Mouse (Mus musculus): Measurements from ENCODE around the gene Cd164l2.

Cd164l2 gene

GRCm38 (mm10) chr4:133257230-133257629, 45.3 kb downstream of the Cd164l2 start:
- no peak for DNase-seq (ENCODE audit: extremely low spot score)

- DNase-seq (ENCODE audit: extremely low spot score): no peak
Measured at GRCm38 (mm10) chr4:133257798-133258408, 46.0 kb downstream of the Cd164l2 start.

DNA sequence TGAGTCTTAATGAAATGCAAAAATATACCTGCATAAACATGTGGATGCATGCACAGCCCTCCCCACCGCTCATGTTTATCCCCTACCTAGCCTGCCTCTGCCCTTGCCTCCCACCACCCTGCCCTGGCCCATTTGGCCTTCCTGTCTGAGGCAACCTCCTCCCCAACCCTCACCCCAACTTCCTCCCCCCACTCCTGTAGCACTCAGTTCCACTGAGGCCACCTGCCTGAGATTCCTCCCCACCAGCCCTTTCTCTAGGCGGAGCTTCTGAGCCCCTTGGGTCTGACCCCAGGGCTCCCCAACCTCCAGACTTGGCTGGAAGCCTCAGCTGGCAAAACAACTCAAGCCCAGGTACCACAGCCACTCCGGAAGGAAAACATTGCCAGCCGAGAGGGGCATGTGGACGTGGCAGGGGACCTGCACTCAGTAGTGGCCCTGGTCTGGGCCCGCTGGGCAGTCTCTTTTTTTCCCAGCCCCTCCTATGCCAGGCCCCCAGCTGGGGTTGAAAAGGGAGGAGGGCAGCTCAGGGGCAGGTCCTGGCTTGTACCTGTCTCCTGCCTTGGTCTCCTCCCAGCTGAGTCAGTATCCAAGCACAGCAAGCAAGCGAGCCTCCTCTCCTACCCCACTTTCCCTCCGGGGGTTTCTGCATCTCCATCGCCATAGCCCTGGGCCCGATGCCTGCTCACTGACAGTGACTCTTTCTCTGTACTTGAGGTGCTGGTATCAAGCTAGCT, 49.9 kb downstream of the Cd164l2 start:
- DNase-seq (ENCODE audit: extremely low spot score): no peak

- no peak for DNase-seq (ENCODE audit: extremely low spot score)
Measured at GRCm38 (mm10) chr4:133262375-133262765, 50.4 kb downstream of the Cd164l2 start.

GRCm38 (mm10) chr4:133262882-133263281, 51.0 kb downstream of the Cd164l2 start, which contains the start of gene Sytl1:
TSS of gene Sytl1 (minus strand) at chr4:133263113.
- no peak for DNase-seq (ENCODE audit: extremely low spot score)

DNA sequence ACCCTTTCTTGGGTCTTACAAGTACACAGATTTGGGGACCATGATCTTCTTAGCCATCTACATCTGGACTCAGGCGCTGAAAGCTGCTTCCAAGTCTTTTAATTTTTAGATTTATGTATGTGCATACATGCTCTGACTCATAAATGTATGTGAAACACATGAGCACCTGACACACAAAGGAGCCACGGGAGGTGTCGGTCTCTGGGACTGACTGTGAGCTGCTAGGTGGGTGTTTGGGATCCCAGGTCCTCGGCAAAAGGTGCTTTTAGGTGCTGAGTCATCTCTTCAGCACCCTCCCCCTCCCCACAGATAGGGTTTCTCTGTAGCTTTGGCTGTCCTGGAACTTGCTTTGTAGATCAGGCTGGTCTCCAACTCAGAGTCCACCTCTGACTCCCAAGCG, 51.8 kb downstream of the Cd164l2 start:
- no peak for DNase-seq (ENCODE audit: extremely low spot score)

DNA sequence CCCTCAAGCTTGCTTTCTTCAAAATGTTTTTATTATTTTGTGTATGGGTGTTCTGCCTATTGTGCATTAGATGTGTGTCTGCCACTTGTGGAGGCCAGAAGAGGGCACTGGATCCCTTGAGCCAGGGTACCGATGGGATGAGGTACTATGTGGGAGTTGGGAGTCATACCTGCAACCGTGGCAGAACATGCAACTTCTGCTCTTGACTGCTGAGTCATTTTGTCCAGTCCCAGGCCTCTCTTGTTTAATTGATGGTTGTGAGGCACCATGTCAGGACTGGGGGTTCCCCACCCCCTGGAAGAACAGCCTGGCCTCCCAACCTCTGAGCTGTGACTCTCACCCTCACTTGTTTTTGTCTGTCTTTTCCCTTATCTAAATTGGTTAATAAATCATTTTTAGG, 52.6 kb downstream of the Cd164l2 start:
- no peak for DNase-seq (ENCODE audit: extremely low spot score)

- no peak for DNase-seq (ENCODE audit: extremely low spot score)
Measured at GRCm38 (mm10) chr4:133265297-133265696, 53.4 kb downstream of the Cd164l2 start.

- no peak for DNase-seq (ENCODE audit: extremely low spot score)
Measured at GRCm38 (mm10) chr4:133265759-133266158, 53.8 kb downstream of the Cd164l2 start.

DNA sequence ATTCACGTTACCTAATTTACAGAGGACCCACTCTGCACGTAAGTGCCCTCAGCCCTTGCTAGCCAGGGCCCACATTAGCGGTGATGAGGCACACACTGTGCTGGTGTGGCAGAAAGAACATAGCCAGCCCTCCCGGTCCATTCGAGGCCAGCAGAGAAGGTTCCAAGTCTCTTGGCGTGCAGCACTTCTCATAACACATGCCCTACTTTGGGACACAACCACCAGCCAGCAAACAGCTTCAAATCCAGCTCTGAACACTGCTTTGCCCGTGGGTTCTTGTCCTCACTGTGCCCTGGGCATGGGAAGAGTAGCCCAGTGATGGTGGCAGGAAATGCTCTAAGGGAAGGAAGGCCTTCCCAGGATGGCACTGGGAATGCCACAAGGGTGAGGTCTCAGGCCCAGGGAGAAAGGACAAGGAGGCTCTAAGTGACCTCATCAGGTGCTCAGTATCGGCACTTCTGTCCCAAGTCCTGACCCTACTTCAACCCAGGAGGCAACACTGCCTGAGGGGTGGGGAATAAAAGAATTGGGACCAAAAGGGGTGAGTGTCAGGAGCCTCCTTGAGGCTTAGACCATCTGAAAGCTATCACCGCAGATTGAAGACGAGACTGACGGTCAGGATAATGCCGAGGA, 54.4 kb downstream of the Cd164l2 start:
- DNase-seq (ENCODE audit: extremely low spot score): no peak

DNA sequence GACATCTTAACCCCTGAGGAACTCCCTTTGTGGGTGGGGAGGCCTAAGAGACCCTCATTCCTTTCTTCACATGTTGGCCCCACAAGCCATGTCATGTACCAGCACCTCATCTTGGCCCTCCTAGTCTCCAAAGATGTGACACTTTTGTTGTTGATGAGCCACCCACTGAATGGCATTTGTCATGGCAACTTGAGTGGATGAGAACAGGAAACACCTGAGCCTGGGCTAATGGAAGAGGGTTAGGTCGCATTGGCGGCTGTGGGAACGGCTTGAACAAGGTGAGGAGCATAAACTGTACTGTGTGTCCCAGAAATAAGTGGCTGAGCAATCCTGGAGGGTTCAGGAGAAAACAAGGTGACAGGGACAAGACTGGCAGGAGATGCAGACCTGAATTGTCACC, 57.0 kb downstream of the Cd164l2 start:
- no peak for DNase-seq (ENCODE audit: extremely low spot score)

DNA sequence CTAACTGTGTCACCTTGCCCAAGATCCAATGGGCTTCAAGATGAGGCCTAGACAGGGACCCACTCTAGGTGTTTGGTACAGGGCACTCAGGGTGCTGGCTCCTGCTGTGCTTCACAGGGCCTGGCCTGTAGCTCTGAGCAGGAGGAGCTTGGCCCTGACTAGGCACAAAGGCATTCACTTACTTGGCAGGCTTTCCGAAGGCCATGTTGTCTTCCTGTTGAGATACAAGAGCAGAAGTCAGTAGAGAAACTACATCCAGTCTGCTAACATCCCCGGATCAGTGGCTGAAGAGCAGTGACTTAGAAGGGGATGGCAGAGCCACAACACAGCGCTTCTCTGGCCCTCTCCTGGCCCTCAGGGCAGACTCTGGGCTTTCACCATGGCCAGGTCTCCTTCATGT, 57.7 kb downstream of the Cd164l2 start:
- DNase-seq (ENCODE audit: extremely low spot score): no peak

GRCm38 (mm10) chr4:133270929-133271328, 59.0 kb downstream of the Cd164l2 start:
- DNase-seq (ENCODE audit: extremely low spot score): no peak
